Mouse (Mus musculus) heart, postnatal 36 days (tissue): Measurements from ENCODE around the gene Dera. TPM values are rescaled to one million over a fixed set of nuclear protein-coding genes. Genes with fewer than 3 reads are reported as not detected.
"Not testable (repeated sequence)": the region's sequence is repeated elsewhere in the genome, so short reads cannot be mapped to it uniquely, and the experiment has no call there.

Experiments
- DNase-seq, 2 experiments: peaks; one replicate each; pipeline ENCODE4 v3.0.0; 2021 to 2022
- intact Hi-C: fragments of 180-260 bp; cut with DNase I; formaldehyde crosslinking; loops from one replicate; pipeline ENCODE4 v1.15.1; 2025
- total RNA-seq, 2 experiments: library from RNA; stranded (reverse); gene quantifications; 2 replicates each; pipeline ENCODE4 v1.2.3; 2021

Dera gene
- total RNA-seq, result 1 to 10 TPM; 6.1 to 6.2 TPM

GRCm38 (mm10) chr6:137754056-137754856, at the start of gene Dera:
Gene Dera, plus strand, starts transcription at chr6:137754546.
- intact Hi-C loops, result no loop called here
- DNase-seq, result peak; percentile 75 to 82

- intact Hi-C loops, result no loop called here
Measured at GRCm38 (mm10) chr6:137706209-137706608, 48.1 kb upstream of the Dera start.

GRCm38 (mm10) chr6:137708726-137709405, 45.5 kb upstream of the Dera start:
- intact Hi-C loops, DNase-seq: not testable (repeated sequence)

More at GRCm38 (mm10) chr6:137706209-137706608, 48.1 kb upstream of the Dera start:
- DNase-seq, result no peak

GRCm38 (mm10) chr6:137710179-137711037, 43.9 kb upstream of the Dera start:
- intact Hi-C loops, result no loop called here
- peak; percentile 27 to 44 for DNase-seq

- intact Hi-C loops, result no loop called here
- DNase-seq, result no peak
Measured at GRCm38 (mm10) chr6:137712654-137713309, 41.6 kb upstream of the Dera start.

- intact Hi-C loops, result no loop called here
- DNase-seq, result no peak
Measured at GRCm38 (mm10) chr6:137713310-137713664, 41.1 kb upstream of the Dera start.

GRCm38 (mm10) chr6:137716802-137717201, 37.5 kb upstream of the Dera start:
- DNase-seq, result no peak
- intact Hi-C loops, result no loop called here

- intact Hi-C loops, result loop anchor here (2.0 to 5.0 kb wide), 2 partner anchors 60 to 74 kb away; no protein-coding TSS in a partner anchor
Measured at GRCm38 (mm10) chr6:137722220-137722931, 32.0 kb upstream of the Dera start.

GRCm38 (mm10) chr6:137723898-137724297, 30.4 kb upstream of the Dera start:
- intact Hi-C loops, result loop anchor here (1.0 to 5.0 kb wide), 5 partner anchors 62 to 517 kb away; no protein-coding TSS in a partner anchor
- peak in 1 of 2 experiments; percentile 28 for DNase-seq

More at GRCm38 (mm10) chr6:137722220-137722931, 32.0 kb upstream of the Dera start:
- no peak for DNase-seq

GRCm38 (mm10) chr6:137734460-137734845, 19.9 kb upstream of the Dera start:
- DNase-seq, result no peak
- intact Hi-C loops, result no loop called here

GRCm38 (mm10) chr6:137734846-137735609, 19.3 kb upstream of the Dera start, which contains the start of gene Strap:
Gene Strap, plus strand, starts transcription at chr6:137735078.
- intact Hi-C loops, result no loop called here
- DNase-seq, result peak; percentile 89 to 94

- intact Hi-C loops, result no loop called here
- no peak for DNase-seq
Measured at GRCm38 (mm10) chr6:137735671-137736238, 18.6 kb upstream of the Dera start.

GRCm38 (mm10) chr6:137740972-137741371, 13.4 kb upstream of the Dera start:
- intact Hi-C loops, result no loop called here
- no peak for DNase-seq

- DNase-seq, result no peak
- intact Hi-C loops, result no loop called here
Measured at GRCm38 (mm10) chr6:137744700-137745099, 9.6 kb upstream of the Dera start.

- DNase-seq, result no peak
- intact Hi-C loops, result no loop called here
Measured at GRCm38 (mm10) chr6:137747174-137747928, 7.0 kb upstream of the Dera start.

- intact Hi-C loops, result no loop called here
- no peak for DNase-seq
Measured at GRCm38 (mm10) chr6:137751551-137752274, 2.6 kb upstream of the Dera start.

- intact Hi-C loops, result no loop called here
- no peak for DNase-seq
Measured at GRCm38 (mm10) chr6:137752275-137752655, 2.1 kb upstream of the Dera start.
